Mouse (Mus musculus): ENCODE results near the gene Optn.

GRCm38 (mm10) chr2:5036411-5037076 lies 27.3 kb downstream of the Optn start:
- TF ChIP-seq CTCF (IDR thresholded peaks at IDR 0.05; ENCODE audit: extremely low read depth, insufficient read depth, low read length) (no peak), POLR2A (IDR thresholded peaks at IDR 0.05; ENCODE audit: extremely low read depth, insufficient read depth, low read length) (no peak)
